Comparison of ENCODE assay signal across 8 mouse cellular contexts in the genomic region with DNA sequence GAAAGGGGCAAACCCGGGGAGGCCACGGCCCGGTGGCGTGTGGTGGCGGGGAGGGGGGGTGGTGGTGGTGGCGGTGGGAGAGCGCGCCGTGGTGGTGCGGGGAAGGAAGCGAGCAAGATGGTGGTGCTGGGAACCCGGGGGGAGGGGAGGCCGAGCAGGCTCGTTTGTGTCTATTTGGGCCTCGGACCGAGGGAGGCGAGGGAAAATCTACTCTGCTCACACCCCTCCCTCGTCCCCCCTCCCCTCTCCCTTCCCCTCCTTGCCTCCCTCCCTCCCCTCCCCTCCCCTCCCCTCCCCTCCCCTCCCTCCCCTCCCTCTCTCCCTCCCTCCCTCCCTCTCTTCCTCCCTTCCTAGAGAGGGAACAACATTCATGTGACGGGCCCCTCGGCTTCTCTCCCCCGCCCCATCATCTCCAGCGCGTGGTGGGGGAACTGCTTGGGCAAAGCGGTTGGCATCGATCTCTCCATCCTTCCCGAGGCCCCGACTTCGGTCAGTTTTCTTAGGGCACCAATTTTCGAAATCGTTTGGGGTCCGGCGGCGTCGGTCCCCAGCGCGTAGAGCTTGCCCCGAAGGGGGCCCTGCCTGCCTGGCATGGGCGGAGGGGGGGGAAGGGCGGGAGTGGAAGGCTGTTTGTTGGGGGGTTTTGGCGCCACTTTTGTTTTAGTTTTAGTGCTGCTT. TPM values are rescaled to one million over a fixed set of nuclear protein-coding genes. Genes with fewer than 3 reads are reported as not detected.
A peak's percentile ranks its signal among the peaks of the same experiment; 100 is the strongest.
DNase-seq lines count a peak whose midpoint lies in the region; ATAC-seq and TF ChIP-seq lines count a peak whose summit lies in the region.

No protein-coding gene starts in this region.

- H3K36me3 ChIP-seq in G1E (replicated peaks) = no peaks in the 10 kb centered on the region

- H3K4me1 ChIP-seq in G1E (ENCODE audit: insufficient read depth, low read depth, low read length) = peaks cover 7% of the 10 kb centered on the region

- peak; percentile 27 for DNase-seq in G1E (ENCODE audit: low spot score)
- DNase-seq in cerebellum, adult 11-12 months = peak; percentile 85
- peak; percentile 84 for DNase-seq in forelimb bud, embryonic 11.5 days (ENCODE audit: low read depth, low spot score)
- peak; percentile 56 to 76 for DNase-seq in layer of hippocampus, postnatal 14 days (ENCODE audit: low spot score in 2 of 2)
- DNase-seq in lung, postnatal 14 days = peak; percentile 78
- peak; percentile 84 for DNase-seq in retina, embryonic 14.5 days (ENCODE audit: low spot score)
- peak; percentile 67 to 79 for DNase-seq in thymus, postnatal 36 days

- no peak for TF ChIP-seq CTCF in G1E (IDR thresholded peaks at IDR 0.05; ENCODE audit: low read depth, low read length)

- peak overlapping the region; percentile 77 for H3K4me3 ChIP-seq in G1E (ENCODE audit: low read depth, low read length)

- no peaks in the 10 kb centered on the region for H3K9me3 ChIP-seq in G1E (replicated peaks)

- no peaks in the 10 kb centered on the region for H3K27me3 ChIP-seq in G1E (ENCODE audit: insufficient read depth, low read length)

- peak; percentile 51 for ATAC-seq in G1E (ENCODE audit: extremely low read depth, insufficient number of reproducible peaks, low FRiP score, poor library complexity, severe bottlenecking)
- peak; percentile 40 to 59 for ATAC-seq in hematopoietic stem cell, adult 5-6 weeks (replicated peaks in 1 of 2; ENCODE audit: insufficient read depth in 1 of 2, low FRiP score in 2 of 2, low TSS enrichment in 1 of 2, low read depth in 1 of 2, poor library complexity in 2 of 2, severe bottlenecking in 2 of 2)

RNA-seq across cellular contexts. Expression of a gene that starts 1.4 kb away (rescaled TPM):
- total RNA-seq in G1E (2014; fragmentation: Nextera tagmentation) = 284 and 296 TPM in 2 replicates
- total RNA-seq in G1E (2017) = 600 and 667 TPM in 2 replicates
- 10.3 and 14.1 TPM in 2 replicates for polyA plus RNA-seq in G1E (2012)
- total RNA-seq in hematopoietic stem cell, adult 5-6 weeks (2017) = 566 and 593 TPM in 2 replicates
- total RNA-seq in layer of hippocampus, postnatal 14 days (2021) = 10 to 100 TPM; 47.3 to 50.8 TPM

Comparison
In these comparisons a context has a peak if more than half of its experiments do, and no peak if none do; other contexts are left out.
1. Peak in every context shown above with its lines: DNase-seq, ATAC-seq and H3K4me3 ChIP-seq.
2. DNase-seq: peak in every context shown above with its lines; median percentile 85 in cerebellum, adult 11-12 months; 84 in forelimb bud, embryonic 11.5 days; 84 in retina, embryonic 14.5 days; 78 in lung, postnatal 14 days; 73 in thymus, postnatal 36 days; 66 in layer of hippocampus, postnatal 14 days; 27 in G1E.
3. RNA of a gene that starts 1.4 kb away (total RNA-seq): 284 to 667 TPM in G1E and 566 to 593 TPM in hematopoietic stem cell, adult 5-6 weeks; 47.3 to 50.8 TPM in layer of hippocampus, postnatal 14 days; every median in the first group is over 4 times any median in the second.